Mouse (Mus musculus) CD4-positive, CD25-positive, alpha-beta regulatory T cell, adult 9 weeks (primary cell): Measurements from ENCODE around the gene Ern2. TPM values are rescaled to one million over a fixed set of nuclear protein-coding genes. Genes with fewer than 3 reads are reported as not detected.

ENCODE experiments used
- polyA plus RNA-seq: library from polyadenylated mRNA; unstranded; fragments of 100-300 nt; shearing (Covaris generic); gene quantifications from one replicate; pipeline ENCODE4 v1.2.1, GENCODE M21; 2017

Ern2 gene
- polyA plus RNA-seq = not detected

DNA sequence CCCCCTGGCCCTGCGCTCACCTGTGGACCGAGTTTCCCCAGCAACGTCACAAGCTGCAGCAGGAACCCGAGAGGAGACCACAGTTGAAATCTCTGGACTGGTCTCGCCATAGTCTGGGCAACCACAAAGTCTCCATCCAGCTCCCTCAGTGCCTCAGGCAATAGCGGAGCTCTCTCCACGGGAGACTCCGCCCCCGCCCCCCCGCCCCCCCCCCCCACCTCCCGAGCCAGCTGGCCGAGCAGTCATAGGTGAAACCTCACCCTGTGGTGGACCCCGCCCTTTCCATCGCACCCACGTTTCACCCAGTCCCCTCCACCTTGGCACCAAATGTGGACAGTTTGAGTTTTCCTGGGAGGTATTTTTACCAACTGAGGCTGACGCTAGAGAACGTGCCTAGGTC, at the start of gene Ern2:
Ern2 (minus strand) TSS at position 165 of the 400 bp plus-strand sequence.

GRCm38 (mm10) chr7:122219315-122219801, 33.4 kb upstream of the Ern2 start, which contains the start of gene Chp2:
Gene Chp2, plus strand, starts transcription at chr7:122219496.

GRCm38 (mm10) chr7:122158915-122159902, 26.8 kb downstream of the Ern2 start, which contains the start of gene Plk1:
Gene Plk1, plus strand, starts transcription at chr7:122159439.

GRCm38 (mm10) chr7:122132497-122133337, 53.3 kb downstream of the Ern2 start, which contains the start of the genes Palb2 and Dctn5:
Gene Palb2, minus strand, starts transcription at chr7:122132985.
Gene Dctn5, plus strand, starts transcription at chr7:122133041.

Other genes starting within 250 kb of the Ern2 start
- gene Cog7, start 204.5 kb downstream of the Ern2 start, polyA plus RNA-seq = 19.7 TPM
- gene Gga2, start 165.0 kb downstream of the Ern2 start, polyA plus RNA-seq = 2.9 TPM
- 7.6 TPM for gene Ubfd1, start 119.0 kb downstream of the Ern2 start, polyA plus RNA-seq
- gene Ears2, start 118.9 kb downstream of the Ern2 start, polyA plus RNA-seq = 11.8 TPM
- gene Ndufab1, start 84.3 kb downstream of the Ern2 start, polyA plus RNA-seq = 124 TPM
- 9.1 TPM for gene Palb2, start 53.2 kb downstream of the Ern2 start, polyA plus RNA-seq
- 138 TPM for gene Dctn5, start 53.2 kb downstream of the Ern2 start, polyA plus RNA-seq
- gene Plk1, start 26.8 kb downstream of the Ern2 start, polyA plus RNA-seq = 5.4 TPM
- not detected for gene Chp2, start 33.3 kb upstream of the Ern2 start, polyA plus RNA-seq
- gene Prkcb, start 102.5 kb upstream of the Ern2 start, polyA plus RNA-seq = 28.1 TPM